Mouse (Mus musculus) G1E-ER4 (cell line): Measurements from ENCODE around the gene Prelid1. TPM values are rescaled to one million over a fixed set of nuclear protein-coding genes. Genes with fewer than 3 reads are reported as not detected.

Experiments
- GATA1 ChIP-seq: IDR thresholded peaks from one replicate; pipeline ENCODE4 v1.8.0; 2012; ENCODE audit warnings: low read length, inconsistent platforms
- polyA plus RNA-seq: library from polyadenylated mRNA; stranded (reverse); fragments of >175 nt; gene quantifications from 2 replicates; pipeline ENCODE4 v1.2.3, GENCODE M21; 2012

Gene Prelid1
- polyA plus RNA-seq, 1 experiment = 485 TPM

GRCm38 (mm10) chr13:55329109-55329682 lies 8.9 kb downstream of the Prelid1 start:
- TF ChIP-seq GATA1 = no peak

GRCm38 (mm10) chr13:55329683-55330566 lies 9.6 kb downstream of the Prelid1 start, which contains the start of gene Mxd3:
TSS of gene Mxd3 (minus strand) at chr13:55329823.
- no peak for TF ChIP-seq GATA1

GRCm38 (mm10) chr13:55330567-55331400 lies 10.5 kb downstream of the Prelid1 start:
- no peak for TF ChIP-seq GATA1

GRCm38 (mm10) chr13:55332331-55332730 lies 12.0 kb downstream of the Prelid1 start:
- TF ChIP-seq GATA1 = no peak

- no peak for TF ChIP-seq GATA1
Observed at GRCm38 (mm10) chr13:55335701-55336100, 15.4 kb downstream of the Prelid1 start.

GRCm38 (mm10) chr13:55337341-55337975 lies 17.2 kb downstream of the Prelid1 start:
- no peak for TF ChIP-seq GATA1

GRCm38 (mm10) chr13:55338131-55339054 lies 18.1 kb downstream of the Prelid1 start:
- TF ChIP-seq GATA1 = no peak

- TF ChIP-seq GATA1 = no peak
Observed at GRCm38 (mm10) chr13:55339259-55339658, 19.0 kb downstream of the Prelid1 start.

GRCm38 (mm10) chr13:55342469-55342868 lies 22.2 kb downstream of the Prelid1 start:
- no peak for TF ChIP-seq GATA1

GRCm38 (mm10) chr13:55344286-55344685 lies 24.0 kb downstream of the Prelid1 start:
- TF ChIP-seq GATA1 = no peak

- no peak for TF ChIP-seq GATA1
Observed at GRCm38 (mm10) chr13:55346745-55347144, 26.4 kb downstream of the Prelid1 start.

GRCm38 (mm10) chr13:55361145-55361544 lies 40.8 kb downstream of the Prelid1 start:
- no peak for TF ChIP-seq GATA1

- TF ChIP-seq GATA1 = no peak
Observed at GRCm38 (mm10) chr13:55361974-55362452, 41.7 kb downstream of the Prelid1 start.

- no peak for TF ChIP-seq GATA1
Observed at GRCm38 (mm10) chr13:55362453-55363060, 42.3 kb downstream of the Prelid1 start, which contains the start of gene Lman2. TSS of gene Lman2 (minus strand) at chr13:55362783.
